Mouse (Mus musculus) ES-E14 (cell line): Measurements from ENCODE around the gene Hecw2. TPM values are rescaled to one million over a fixed set of nuclear protein-coding genes. Genes with fewer than 3 reads are reported as not detected.

Experiments used
- DNase-seq: peaks from one replicate; pipeline ENCODE4 v3.0.0-alpha.2; 2013; ENCODE audit warnings: low read depth, low spot score
- H3K27ac ChIP-seq: 2 replicates; pipeline ENCODE4 v1.5.1; 2012; ENCODE audit warnings: low read depth, mild to moderate bottlenecking, low read length, moderate library complexity, mixed read lengths; ENCODE audit not compliant: poor library complexity, insufficient read depth, severe bottlenecking
- H3K36me3 ChIP-seq: 2 replicates; pipeline ENCODE4 v1.6.1; 2012; ENCODE audit warnings: mild to moderate bottlenecking, low read length, moderate library complexity, mixed read lengths; ENCODE audit not compliant: control insufficient read depth, poor library complexity, insufficient read depth, severe bottlenecking
- H3K4me1 ChIP-seq, 2 experiments: fragments of 150-350 bp in 1 of 2; sonication (generic) in 1 of 2; 2 replicates each; pipeline ENCODE4 v1.6.1; 2012; ENCODE audit warnings: low read length in 2 of 2, mild to moderate bottlenecking in 1 of 2, mixed read lengths in 1 of 2; ENCODE audit not compliant: control insufficient read depth in 2 of 2, insufficient read depth in 2 of 2, poor library complexity in 1 of 2
- H3K4me3 ChIP-seq, 2 experiments: fragments of 150-350 bp in 1 of 2; sonication (generic) in 1 of 2; 2 replicates each; pipeline ENCODE4 v1.5.1; 2012; ENCODE audit warnings: low read length in 2 of 2, low read depth in 1 of 2, mild to moderate bottlenecking in 1 of 2, mixed read lengths in 1 of 2; ENCODE audit not compliant: insufficient read depth in 1 of 2, poor library complexity in 1 of 2, severe bottlenecking in 1 of 2
- H3K9ac ChIP-seq: 2 replicates; pipeline ENCODE4 v1.6.1; 2012; ENCODE audit warnings: low read depth, mild to moderate bottlenecking, low read length, mixed read lengths; ENCODE audit not compliant: poor library complexity, insufficient read depth, severe bottlenecking
- H3K9me3 ChIP-seq: fragments of 150-350 bp; sonication (generic); 2 replicates; pipeline ENCODE4 v1.6.1; 2012; ENCODE audit warnings: low read depth, mild to moderate bottlenecking, low read length; ENCODE audit not compliant: control insufficient read depth, insufficient read depth
- CHD2 ChIP-seq: IDR thresholded peaks from 2 replicates; pipeline ENCODE4 v1.6.1; 2014; ENCODE audit warnings: mild to moderate bottlenecking, low read depth, low read length, inconsistent platforms
- HCFC1 ChIP-seq: IDR thresholded peaks from 2 replicates; pipeline ENCODE4 v1.6.1; 2012; ENCODE audit warnings: low read length, inconsistent platforms, borderline replicate concordance; ENCODE audit not compliant: insufficient read depth
- MAFK ChIP-seq: IDR thresholded peaks from 2 replicates; pipeline ENCODE4 v1.6.1; 2014; ENCODE audit warnings: mild to moderate bottlenecking, low read depth, low read length, inconsistent platforms; ENCODE audit not compliant: insufficient read depth
- ZC3H11A ChIP-seq: IDR thresholded peaks from 2 replicates; pipeline ENCODE4 v1.6.1; 2012; ENCODE audit warnings: low read depth, mild to moderate bottlenecking, inconsistent platforms, low read length, borderline replicate concordance
- ZNF384 ChIP-seq: IDR thresholded peaks from 2 replicates; pipeline ENCODE4 v1.6.1; 2012; ENCODE audit warnings: low read depth, low read length, inconsistent platforms
- in situ Hi-C, 2 experiments: fragments of 600-800 bp; cut with MboI; formaldehyde crosslinking; loops; one replicate each; pipeline ENCODE4 v1.15.1; 2025; ENCODE audit warnings: low sequenced_read_pairs in 2 of 2, inconsistent platforms in 1 of 2; ENCODE audit not compliant: unreplicated experiment in 2 of 2
- total RNA-seq: library from RNA; depleted of rRNA; stranded (reverse); fragments of 300-350 nt; gene quantifications from 2 replicates; pipeline ENCODE4 v1.2.3, GENCODE M21; 2012

Hecw2 gene
- total RNA-seq, 1 experiment: 6.6 TPM

DNA sequence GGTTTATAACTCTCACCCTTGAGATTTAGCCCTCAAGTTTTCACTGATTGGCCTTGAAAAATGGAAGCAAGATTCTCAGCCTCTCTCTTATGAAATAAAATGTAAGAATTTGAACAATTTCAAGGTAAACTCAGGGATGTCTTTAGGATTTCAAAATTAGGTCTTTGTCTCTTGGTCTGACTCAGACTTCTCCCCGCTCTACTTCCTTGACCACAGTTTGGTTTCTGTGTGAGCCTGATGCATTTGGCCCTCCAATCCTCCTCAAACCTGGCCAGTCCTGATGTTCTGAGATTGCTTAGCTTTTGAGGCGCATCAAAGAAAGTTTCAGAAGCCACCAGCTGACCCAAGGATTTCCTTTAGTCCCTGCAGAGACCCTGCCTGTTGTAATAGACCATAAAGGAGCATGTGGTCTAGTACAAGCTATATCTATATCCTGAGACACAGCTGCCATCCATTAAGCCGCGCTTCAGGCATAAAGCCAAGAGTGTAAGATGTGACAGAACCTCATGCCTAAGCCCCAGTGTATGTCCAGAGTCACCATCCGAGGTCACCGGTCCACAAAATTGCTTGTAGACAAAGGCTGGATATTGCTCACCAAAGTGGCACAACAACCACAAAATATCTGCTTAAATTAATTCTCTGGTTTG is 185.4 kb downstream of the Hecw2 start:
- no peaks in the 10 kb centered on the region for H3K9me3 ChIP-seq
- in situ Hi-C loops: no loop called here
- H3K27ac ChIP-seq: no peak overlapping the region
- no peaks in the 10 kb centered on the region for H3K4me1 ChIP-seq
- no peak overlapping the region for H3K9ac ChIP-seq
- no peak for TF ChIP-seq CHD2
- TF ChIP-seq ZC3H11A: no peak
- no peak for TF ChIP-seq HCFC1
- TF ChIP-seq ZNF384: no peak
- TF ChIP-seq MAFK: no peak
- H3K36me3 ChIP-seq: no peaks in the 10 kb centered on the region
- H3K4me3 ChIP-seq: no peak overlapping the region
- no peak for DNase-seq

GRCm38 (mm10) chr1:54005860-54006386 is 189.0 kb downstream of the Hecw2 start:
- no peaks in the 10 kb centered on the region for H3K9me3 ChIP-seq
- no peak overlapping the region for H3K4me3 ChIP-seq
- in situ Hi-C loops: no loop called here
- H3K27ac ChIP-seq: no peak overlapping the region
- no peak overlapping the region for H3K9ac ChIP-seq
- no peaks in the 10 kb centered on the region for H3K4me1 ChIP-seq
- H3K36me3 ChIP-seq: no peaks in the 10 kb centered on the region
- TF ChIP-seq ZC3H11A: no peak
- TF ChIP-seq HCFC1: no peak
- no peak for TF ChIP-seq CHD2
- no peak for DNase-seq

GRCm38 (mm10) chr1:54003288-54003687 is 191.7 kb downstream of the Hecw2 start:
- H3K27ac ChIP-seq: no peak overlapping the region
- in situ Hi-C loops: no loop called here
- DNase-seq: no peak
- no peaks in the 10 kb centered on the region for H3K36me3 ChIP-seq
- H3K4me3 ChIP-seq: no peak overlapping the region
- H3K9ac ChIP-seq: no peak overlapping the region
- TF ChIP-seq HCFC1: no peak
- no peak for TF ChIP-seq ZNF384
- TF ChIP-seq MAFK: no peak
- TF ChIP-seq ZC3H11A: no peak
- TF ChIP-seq CHD2: no peak
- no peaks in the 10 kb centered on the region for H3K4me1 ChIP-seq
- H3K9me3 ChIP-seq: no peaks in the 10 kb centered on the region

- Histone ChIP-seq H3K4me1 (no peaks in the 10 kb centered on the region), H3K27ac (no peak overlapping the region), H3K4me3 (no peak overlapping the region), H3K9me3 (no peaks in the 10 kb centered on the region), H3K36me3 (no peaks in the 10 kb centered on the region), H3K9ac (no peak overlapping the region)
- TF ChIP-seq CHD2 (no peak), ZNF384 (no peak), HCFC1 (no peak), MAFK (no peak), ZC3H11A (no peak)
- in situ Hi-C loops: no loop called here
- DNase-seq: no peak
Measured at GRCm38 (mm10) chr1:54002077-54002476, 192.9 kb downstream of the Hecw2 start.

GRCm38 (mm10) chr1:53997239-53997638 is 197.7 kb downstream of the Hecw2 start:
- Histone ChIP-seq H3K9me3 (no peaks in the 10 kb centered on the region), H3K36me3 (no peaks in the 10 kb centered on the region), H3K9ac (no peak overlapping the region), H3K4me1 (no peaks in the 10 kb centered on the region), H3K4me3 (no peak overlapping the region), H3K27ac (no peak overlapping the region)
- DNase-seq: no peak
- in situ Hi-C loops: no loop called here
- no peak for TF ChIP-seq HCFC1
